Mouse (Mus musculus): ENCODE results near the gene Ctns. TPM values are rescaled to one million over a fixed set of nuclear protein-coding genes. Genes with fewer than 3 reads are reported as not detected.

Ctns gene
- polyA plus RNA-seq, 1 experiment from 2014 or later: 19.6 TPM

GRCm38 (mm10) chr11:73201021-73201420 lies 2.2 kb upstream of the Ctns start:
- ATAC-seq (ENCODE audit: insufficient read depth, low FRiP score): no peak
- no peak overlapping the region for H3K27ac ChIP-seq (ENCODE audit: low read length)
- H3K4me2 ChIP-seq (ENCODE audit: low read depth, low read length): no peak overlapping the region
- H3K9ac ChIP-seq (ENCODE audit: low read length): no peak overlapping the region
- WGBS: 69% methylated on average over 2 of the region's 2 CpGs
- no peaks in the 10 kb centered on the region for H3K9me3 ChIP-seq (replicated peaks; ENCODE audit: control insufficient read depth, low read length)
- H3K27me3 ChIP-seq (ENCODE audit: control insufficient read depth, insufficient read depth, low read length): no peaks in the 10 kb centered on the region
- no peaks in the 10 kb centered on the region for H3K36me3 ChIP-seq (ENCODE audit: control insufficient read depth, insufficient read depth, low read length)
- no peak overlapping the region for H3K4me3 ChIP-seq (replicated peaks; ENCODE audit: low read length)
- 0 out of 2 replicates have a peak, but pooled peaks cover 3% of the 10 kb centered on the region for H3K4me1 ChIP-seq (ENCODE audit: control insufficient read depth, insufficient read depth, low read length)

- Histone ChIP-seq H3K36me3 (ENCODE audit: control insufficient read depth, insufficient read depth, low read length) (0 out of 2 replicates have a peak, but pooled peaks cover 3% of the 10 kb centered on the region), H3K9ac (ENCODE audit: low read length) (peak overlapping the region; percentile 86), H3K4me1 (ENCODE audit: control insufficient read depth, insufficient read depth, low read length) (0 out of 2 replicates have a peak, but pooled peaks cover 3% of the 10 kb centered on the region), H3K4me3 (replicated peaks; ENCODE audit: low read length) (peak overlapping the region; percentile 70), H3K27me3 (ENCODE audit: control insufficient read depth, insufficient read depth, low read length) (no peaks in the 10 kb centered on the region), H3K27ac (ENCODE audit: low read length) (no peak overlapping the region), H3K4me2 (ENCODE audit: low read depth, low read length) (peak overlapping the region; percentile 91), H3K9me3 (replicated peaks; ENCODE audit: control insufficient read depth, low read length) (no peaks in the 10 kb centered on the region)
- WGBS: 3% methylated on average over 12 of the region's 12 CpGs
- ATAC-seq (ENCODE audit: insufficient read depth, low FRiP score): no peak
Observed at GRCm38 (mm10) chr11:73199879-73200278, 1.0 kb upstream of the Ctns start.

- H3K9me3 ChIP-seq (replicated peaks; ENCODE audit: control insufficient read depth, low read length): no peaks in the 10 kb centered on the region
- peak within 1 kb of the TSS; percentile 6; the same call in 1 of the 2 replicates for H3K27ac ChIP-seq (ENCODE audit: low read length)
- WGBS: under 1% methylated on average over 32 of the region's 32 CpGs
- H3K36me3 ChIP-seq (ENCODE audit: control insufficient read depth, insufficient read depth, low read length): 0 out of 2 replicates have a peak, but pooled peaks cover 3% of the 10 kb centered on the region
- peak within 1 kb of the TSS; percentile 70 for H3K4me3 ChIP-seq (replicated peaks; ENCODE audit: low read length)
- no peaks in the 10 kb centered on the region for H3K27me3 ChIP-seq (ENCODE audit: control insufficient read depth, insufficient read depth, low read length)
- peak within 1 kb of the TSS; percentile 86 for H3K9ac ChIP-seq (ENCODE audit: low read length)
- peak; percentile 97 for ATAC-seq (ENCODE audit: insufficient read depth, low FRiP score)
- peak within 1 kb of the TSS; percentile 91 for H3K4me2 ChIP-seq (ENCODE audit: low read depth, low read length)
- H3K4me1 ChIP-seq (ENCODE audit: control insufficient read depth, insufficient read depth, low read length): 0 out of 2 replicates have a peak, but pooled peaks cover 3% of the 10 kb centered on the region
Observed at GRCm38 (mm10) chr11:73199230-73199712, 429 bp upstream of the Ctns start, which contains the start of gene Shpk. Gene Shpk (plus strand): TSS chr11:73199460.

- Histone ChIP-seq H3K27ac (ENCODE audit: low read length) (no peak overlapping the region), H3K4me2 (ENCODE audit: low read depth, low read length) (peak overlapping the region; percentile 91), H3K4me3 (replicated peaks; ENCODE audit: low read length) (peak overlapping the region; percentile 70), H3K9me3 (replicated peaks; ENCODE audit: control insufficient read depth, low read length) (no peaks in the 10 kb centered on the region), H3K27me3 (ENCODE audit: control insufficient read depth, insufficient read depth, low read length) (no peaks in the 10 kb centered on the region), H3K9ac (ENCODE audit: low read length) (peak overlapping the region; percentile 86), H3K4me1 (ENCODE audit: control insufficient read depth, insufficient read depth, low read length) (0 out of 2 replicates have a peak, but pooled peaks cover 3% of the 10 kb centered on the region), H3K36me3 (ENCODE audit: control insufficient read depth, insufficient read depth, low read length) (0 out of 2 replicates have a peak, but pooled peaks cover 3% of the 10 kb centered on the region)
- 5% methylated on average over 1 of the region's 1 CpGs for WGBS
- no peak for ATAC-seq (ENCODE audit: insufficient read depth, low FRiP score)
Observed at GRCm38 (mm10) chr11:73198190-73198589, 652 bp downstream of the Ctns start.

GRCm38 (mm10) chr11:73194444-73194843 lies 4.4 kb downstream of the Ctns start:
- no peaks in the 10 kb centered on the region for H3K4me1 ChIP-seq (ENCODE audit: control insufficient read depth, insufficient read depth, low read length)
- H3K9ac ChIP-seq (ENCODE audit: low read length): no peak overlapping the region
- 72% methylated on average over 2 of the region's 2 CpGs for whole genome bisulfite sequencing
- H3K4me2 ChIP-seq (ENCODE audit: low read depth, low read length): no peak overlapping the region
- no peaks in the 10 kb centered on the region for H3K9me3 ChIP-seq (replicated peaks; ENCODE audit: control insufficient read depth, low read length)
- H3K27ac ChIP-seq (ENCODE audit: low read length): no peak overlapping the region
- H3K36me3 ChIP-seq (ENCODE audit: control insufficient read depth, insufficient read depth, low read length): 0 out of 2 replicates have a peak, but pooled peaks cover 3% of the 10 kb centered on the region
- H3K27me3 ChIP-seq (ENCODE audit: control insufficient read depth, insufficient read depth, low read length): no peaks in the 10 kb centered on the region
- ATAC-seq (ENCODE audit: insufficient read depth, low FRiP score): no peak
- no peak overlapping the region for H3K4me3 ChIP-seq (replicated peaks; ENCODE audit: low read length)

- H3K4me3 ChIP-seq (replicated peaks; ENCODE audit: low read length): no peak overlapping the region
- no peaks in the 10 kb centered on the region for H3K4me1 ChIP-seq (ENCODE audit: control insufficient read depth, insufficient read depth, low read length)
- H3K9me3 ChIP-seq (replicated peaks; ENCODE audit: control insufficient read depth, low read length): no peaks in the 10 kb centered on the region
- 0 out of 2 replicates have a peak, but pooled peaks cover 3% of the 10 kb centered on the region for H3K36me3 ChIP-seq (ENCODE audit: control insufficient read depth, insufficient read depth, low read length)
- H3K27me3 ChIP-seq (ENCODE audit: control insufficient read depth, insufficient read depth, low read length): no peaks in the 10 kb centered on the region
- no peak for ATAC-seq (ENCODE audit: insufficient read depth, low FRiP score)
- no peak overlapping the region for H3K4me2 ChIP-seq (ENCODE audit: low read depth, low read length)
- no peak overlapping the region for H3K9ac ChIP-seq (ENCODE audit: low read length)
- WGBS: 68% methylated on average over 6 of the region's 6 CpGs
- H3K27ac ChIP-seq (ENCODE audit: low read length): no peak overlapping the region
Observed at GRCm38 (mm10) chr11:73193047-73193446, 5.8 kb downstream of the Ctns start.

- Histone ChIP-seq H3K27ac (ENCODE audit: low read length) (no peak overlapping the region), H3K9me3 (replicated peaks; ENCODE audit: control insufficient read depth, low read length) (no peaks in the 10 kb centered on the region), H3K4me2 (ENCODE audit: low read depth, low read length) (no peak overlapping the region), H3K9ac (ENCODE audit: low read length) (no peak overlapping the region), H3K4me3 (replicated peaks; ENCODE audit: low read length) (no peak overlapping the region), H3K27me3 (ENCODE audit: control insufficient read depth, insufficient read depth, low read length) (no peaks in the 10 kb centered on the region), H3K36me3 (ENCODE audit: control insufficient read depth, insufficient read depth, low read length) (peaks cover 1% of the 10 kb centered on the region; the same call in 1 of the 2 replicates), H3K4me1 (ENCODE audit: control insufficient read depth, insufficient read depth, low read length) (no peaks in the 10 kb centered on the region)
- no peak for ATAC-seq (ENCODE audit: insufficient read depth, low FRiP score)
- 88% methylated on average over 6 of the region's 6 CpGs for WGBS
Observed at GRCm38 (mm10) chr11:73187231-73187630, 11.6 kb downstream of the Ctns start.

- Histone ChIP-seq H3K27me3 (ENCODE audit: control insufficient read depth, insufficient read depth, low read length) (no peaks in the 10 kb centered on the region), H3K27ac (ENCODE audit: low read length) (no peak overlapping the region), H3K4me2 (ENCODE audit: low read depth, low read length) (no peak overlapping the region), H3K9me3 (replicated peaks; ENCODE audit: control insufficient read depth, low read length) (no peaks in the 10 kb centered on the region), H3K36me3 (ENCODE audit: control insufficient read depth, insufficient read depth, low read length) (peaks cover 3% of the 10 kb centered on the region; the same call in 1 of the 2 replicates), H3K4me1 (ENCODE audit: control insufficient read depth, insufficient read depth, low read length) (no peaks in the 10 kb centered on the region), H3K9ac (ENCODE audit: low read length) (no peak overlapping the region), H3K4me3 (replicated peaks; ENCODE audit: low read length) (no peak overlapping the region)
- WGBS: 87% methylated on average over 10 of the region's 10 CpGs
- ATAC-seq (ENCODE audit: insufficient read depth, low FRiP score): no peak
Observed at GRCm38 (mm10) chr11:73185872-73186615, 12.8 kb downstream of the Ctns start.

- no peak for ATAC-seq (ENCODE audit: insufficient read depth, low FRiP score)
- peak overlapping the region; percentile 84 for H3K9ac ChIP-seq (ENCODE audit: low read length)
- WGBS: 4% methylated on average over 2 of the region's 2 CpGs
- peaks cover 11% of the 10 kb centered on the region; the same call in 1 of the 2 replicates for H3K36me3 ChIP-seq (ENCODE audit: control insufficient read depth, insufficient read depth, low read length)
- H3K27me3 ChIP-seq (ENCODE audit: control insufficient read depth, insufficient read depth, low read length): no peaks in the 10 kb centered on the region
- H3K4me2 ChIP-seq (ENCODE audit: low read depth, low read length): peak overlapping the region; percentile 64
- peaks cover 22% of the 10 kb centered on the region for H3K4me1 ChIP-seq (ENCODE audit: control insufficient read depth, insufficient read depth, low read length)
- H3K9me3 ChIP-seq (replicated peaks; ENCODE audit: control insufficient read depth, low read length): no peaks in the 10 kb centered on the region
- H3K4me3 ChIP-seq (replicated peaks; ENCODE audit: low read length): peak overlapping the region; percentile 99
- H3K27ac ChIP-seq (ENCODE audit: low read length): peak overlapping the region; percentile 98
Observed at GRCm38 (mm10) chr11:73177895-73178294, 20.9 kb downstream of the Ctns start.
